Comparison of ENCODE assay signal across 20 mouse cellular contexts in genomic region chr11:33786572-33786971, GRCm38 (mm10).
DNase-seq lines count a peak whose midpoint lies in the region; ATAC-seq lines count a peak whose summit lies in the region.
"Had no signal": no experiment of that assay in that cellular context is flagged by ENCODE, and none has a peak within 500 bp of the region (broad histone marks: within the 10 kb centered on the region; RNA-seq: fewer than 3 reads in every experiment).

No protein-coding gene starts in this region.

- H3K36me3 ChIP-seq in hindbrain, embryonic 11.5 days (ENCODE audit: control insufficient read depth, insufficient read depth, low read length), result no peaks in the 10 kb centered on the region
- no peaks in the 10 kb centered on the region for H3K36me3 ChIP-seq in hindbrain, embryonic 16.5 days (ENCODE audit: control insufficient read depth, insufficient read depth, low read length)
- H3K36me3 ChIP-seq in forebrain, embryonic 13.5 days (ENCODE audit: poor library complexity, severe bottlenecking), result no peaks in the 10 kb centered on the region
- no peaks in the 10 kb centered on the region for H3K36me3 ChIP-seq in midbrain, embryonic 14.5 days (ENCODE audit: control insufficient read depth, insufficient read depth, low read length)
- H3K36me3 ChIP-seq: embryonic facial prominence, embryonic 13.5 days; heart, embryonic 13.5 days; limb, embryonic 12.5 days; liver, embryonic 13.5 days; lung, embryonic 15.5 days had no signal

- no peaks in the 10 kb centered on the region for H3K9me3 ChIP-seq in hindbrain, embryonic 11.5 days (ENCODE audit: control insufficient read depth, low read length)
- no peaks in the 10 kb centered on the region for H3K9me3 ChIP-seq in hindbrain, embryonic 16.5 days (ENCODE audit: control insufficient read depth, low read length)
- no peaks in the 10 kb centered on the region for H3K9me3 ChIP-seq in forebrain, embryonic 13.5 days (replicated peaks)
- no peaks in the 10 kb centered on the region for H3K9me3 ChIP-seq in midbrain, embryonic 14.5 days (ENCODE audit: control insufficient read depth, low read length)
- H3K9me3 ChIP-seq: embryonic facial prominence, embryonic 13.5 days; heart, embryonic 13.5 days; limb, embryonic 12.5 days; liver, embryonic 13.5 days; lung, embryonic 15.5 days had no signal

- intact Hi-C loops in left cerebral cortex, postnatal 25 days (cut with DNase I), result no loop called here
- intact Hi-C loops in left cerebral cortex, postnatal 10 days (cut with DNase I), result no loop called here

- no peak overlapping the region for H3K9ac ChIP-seq in hindbrain, embryonic 11.5 days (ENCODE audit: low read depth, low read length)
- no peak overlapping the region for H3K9ac ChIP-seq in hindbrain, embryonic 16.5 days (ENCODE audit: low read depth, low read length)
- H3K9ac ChIP-seq in forebrain, embryonic 13.5 days, result no peak overlapping the region
- no peak overlapping the region for H3K9ac ChIP-seq in midbrain, embryonic 14.5 days (replicated peaks; ENCODE audit: low read length)
- H3K9ac ChIP-seq: embryonic facial prominence, embryonic 13.5 days; heart, embryonic 13.5 days; limb, embryonic 12.5 days; liver, embryonic 13.5 days; lung, embryonic 15.5 days had no signal

- ATAC-seq in hindbrain, embryonic 11.5 days (ENCODE audit: low FRiP score), result peak; percentile 66; the same call in 1 of the 2 replicates
- no peak for ATAC-seq in hindbrain, embryonic 16.5 days
- ATAC-seq in forebrain, embryonic 13.5 days, result peak; percentile 69
- no peak for ATAC-seq in midbrain, embryonic 14.5 days (ENCODE audit: low FRiP score, low TSS enrichment)
- ATAC-seq: intestine, embryonic 16.5 days had no signal

- no peak overlapping the region for H3K27ac ChIP-seq in hindbrain, embryonic 11.5 days (ENCODE audit: low read depth, low read length)
- H3K27ac ChIP-seq in hindbrain, embryonic 16.5 days (ENCODE audit: low read depth, low read length), result no peak overlapping the region
- H3K27ac ChIP-seq in forebrain, embryonic 13.5 days, result peak overlapping the region; percentile 53; the same call in 1 of the 2 replicates
- no peak overlapping the region for H3K27ac ChIP-seq in midbrain, embryonic 14.5 days (replicated peaks; ENCODE audit: low read depth, low read length)
- H3K27ac ChIP-seq: embryonic facial prominence, embryonic 13.5 days; gastrocnemius, adult 2 months; heart, embryonic 13.5 days; kidney, postnatal 0 days; limb, embryonic 12.5 days; liver, embryonic 13.5 days; lung, embryonic 15.5 days; macrophage had no signal

- no peak overlapping the region for H3K4me2 ChIP-seq in hindbrain, embryonic 11.5 days (replicated peaks; ENCODE audit: low read depth, low read length)
- no peak overlapping the region for H3K4me2 ChIP-seq in hindbrain, embryonic 16.5 days (ENCODE audit: low read length)
- H3K4me2 ChIP-seq in forebrain, embryonic 13.5 days, result no peak overlapping the region
- H3K4me2 ChIP-seq in midbrain, embryonic 14.5 days (ENCODE audit: low read length), result no peak overlapping the region
- H3K4me2 ChIP-seq: embryonic facial prominence, embryonic 13.5 days; heart, embryonic 13.5 days; limb, embryonic 12.5 days; liver, embryonic 13.5 days; lung, embryonic 15.5 days had no signal

- 48% methylated on average over 4 of the region's 4 CpGs for WGBS in hindbrain, embryonic 11.5 days
- WGBS in hindbrain, embryonic 16.5 days, result 27% methylated on average over 4 of the region's 4 CpGs
- WGBS in forebrain, embryonic 13.5 days, result 4% methylated on average over 4 of the region's 4 CpGs
- WGBS in midbrain, embryonic 14.5 days, result 16% methylated on average over 4 of the region's 4 CpGs

- peak; percentile 58 for DNase-seq in hindbrain, embryonic 11.5 days (ENCODE audit: low spot score)
- peak; percentile 17 to 42 for DNase-seq in left cerebral cortex, postnatal 25 days (ENCODE audit: low spot score in 2 of 2)
- no peak for DNase-seq in left cerebral cortex, postnatal 10 days (ENCODE audit: extremely low spot score in 1 of 2, low spot score in 2 of 2)
- DNase-seq in midbrain, embryonic 14.5 days, result peak; percentile 75
- no peak for DNase-seq in kidney, postnatal 25 days
- no peak for DNase-seq in cerebellum, postnatal 36 days
- DNase-seq: adrenal gland, adult 2 months; cerebellum, adult 11-12 months; gastrocnemius, adult 2 months; liver, embryonic 13.5 days; spleen, adult 18-20 months had no signal

- no peaks in the 10 kb centered on the region for H3K27me3 ChIP-seq in hindbrain, embryonic 11.5 days (ENCODE audit: control insufficient read depth, insufficient read depth, low read length)
- no peaks in the 10 kb centered on the region for H3K27me3 ChIP-seq in hindbrain, embryonic 16.5 days (replicated peaks; ENCODE audit: control insufficient read depth, insufficient read depth, low read length)
- H3K27me3 ChIP-seq in forebrain, embryonic 13.5 days, result no peaks in the 10 kb centered on the region
- no peaks in the 10 kb centered on the region for H3K27me3 ChIP-seq in midbrain, embryonic 14.5 days (ENCODE audit: control insufficient read depth, insufficient read depth, low read length)
- H3K27me3 ChIP-seq: liver, embryonic 13.5 days had no signal

- H3K4me1 ChIP-seq in hindbrain, embryonic 11.5 days (replicated peaks; ENCODE audit: control insufficient read depth, insufficient read depth, low read length), result peaks cover 4% of the 10 kb centered on the region; the same call in 1 of the 2 replicates
- peaks cover 10% of the 10 kb centered on the region for H3K4me1 ChIP-seq in hindbrain, embryonic 16.5 days (ENCODE audit: control insufficient read depth, insufficient read depth, low read depth, low read length)
- peaks cover 47% of the 10 kb centered on the region for H3K4me1 ChIP-seq in forebrain, embryonic 13.5 days
- peaks cover 36% of the 10 kb centered on the region for H3K4me1 ChIP-seq in midbrain, embryonic 14.5 days (ENCODE audit: control insufficient read depth, insufficient read depth, low read length)
- H3K4me1 ChIP-seq: heart, embryonic 13.5 days; liver, embryonic 13.5 days; lung, embryonic 15.5 days had no signal

- no peak overlapping the region for H3K4me3 ChIP-seq in hindbrain, embryonic 11.5 days (ENCODE audit: low read depth, low read length)
- no peak overlapping the region for H3K4me3 ChIP-seq in hindbrain, embryonic 16.5 days (ENCODE audit: low read length)
- no peak overlapping the region for H3K4me3 ChIP-seq in forebrain, embryonic 13.5 days
- H3K4me3 ChIP-seq in midbrain, embryonic 14.5 days (replicated peaks; ENCODE audit: low read depth, low read length), result no peak overlapping the region
- H3K4me3 ChIP-seq: embryonic facial prominence, embryonic 13.5 days; gastrocnemius, adult 2 months; heart, embryonic 13.5 days; limb, embryonic 12.5 days; liver, embryonic 13.5 days; lung, embryonic 15.5 days had no signal

Comparison
In these comparisons a context has a peak if more than half of its experiments do, and no peak if none do; other contexts are left out.
1. ATAC-seq: peak in hindbrain, embryonic 11.5 days (single experiment) and forebrain, embryonic 13.5 days (single experiment); none in hindbrain, embryonic 16.5 days (single experiment) and midbrain, embryonic 14.5 days (single experiment).
2. DNase-seq: peak in hindbrain, embryonic 11.5 days (single experiment), left cerebral cortex, postnatal 25 days (2 of 2) and midbrain, embryonic 14.5 days (single experiment); none in left cerebral cortex, postnatal 10 days (0 of 2), kidney, postnatal 25 days (0 of 2) and cerebellum, postnatal 36 days (0 of 2).